Mouse (Mus musculus): ENCODE measurements at regions not wholly inside any gene's neighbourhood (a gene's known extent, or its start where the extent isn't known, plus 50 kb on each side); places are given as distances from the start of the nearest gene placed in this dataset.

DNA sequence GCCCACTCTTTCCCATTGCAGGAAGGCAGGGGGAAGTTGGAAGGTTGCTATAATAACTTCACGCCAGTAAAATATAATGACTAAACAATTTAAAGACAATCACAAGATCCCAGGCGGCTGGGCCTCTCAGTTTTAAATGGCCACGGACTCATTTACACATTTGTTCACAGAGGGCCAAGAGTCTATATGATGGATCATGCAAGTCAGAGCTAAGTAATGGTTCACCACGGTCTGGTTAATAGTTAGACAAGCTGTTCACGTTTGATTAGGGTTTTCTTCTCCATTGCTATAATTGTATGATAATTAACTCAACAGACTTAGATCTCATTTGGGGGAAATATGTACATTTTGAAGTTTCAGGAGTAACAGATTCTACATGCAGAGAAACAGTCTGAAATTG is 170.0 kb downstream of the Ppargc1a start:
- WGBS, result 57% methylated on average over 5 of the region's 5 CpGs
- Histone ChIP-seq H3K27ac (no peak overlapping the region), H3K4me3 (replicated peaks) (no peak overlapping the region), H3K9me3 (no peaks in the 10 kb centered on the region), H3K4me1 (replicated peaks) (no peaks in the 10 kb centered on the region), H3K9ac (no peak overlapping the region), H3K4me2 (replicated peaks) (no peak overlapping the region), H3K36me3 (no peaks in the 10 kb centered on the region), H3K27me3 (replicated peaks) (no peaks in the 10 kb centered on the region)
- ATAC-seq, result 0 out of 2 replicates have a peak, but pooled peaks have one; percentile 69

DNA sequence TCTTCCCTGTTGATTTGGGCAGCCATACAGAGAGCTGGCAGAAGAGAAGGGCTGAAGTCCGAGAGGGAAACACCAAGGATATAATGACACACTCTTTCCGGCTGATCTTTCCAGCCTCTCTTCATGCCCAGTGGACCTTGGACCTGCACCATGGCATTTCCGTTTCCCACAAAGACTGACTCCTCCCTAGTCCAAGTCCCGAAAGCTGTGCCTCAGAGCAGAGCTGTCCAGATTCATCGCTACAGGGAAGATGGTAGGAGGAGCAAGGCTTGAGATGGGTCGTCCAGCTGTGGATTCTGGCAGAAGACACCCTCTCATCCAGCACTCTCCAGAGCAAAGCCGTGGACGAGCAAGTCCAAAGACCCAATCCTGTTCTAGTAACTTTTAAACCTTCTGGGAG is 176.2 kb downstream of the Ppargc1a start:
- H3K4me2 ChIP-seq (replicated peaks), result no peak overlapping the region
- H3K27me3 ChIP-seq (replicated peaks), result no peaks in the 10 kb centered on the region
- no peaks in the 10 kb centered on the region for H3K9me3 ChIP-seq
- no peaks in the 10 kb centered on the region for H3K36me3 ChIP-seq
- no peak overlapping the region for H3K27ac ChIP-seq
- no peak overlapping the region for H3K4me3 ChIP-seq (replicated peaks)
- WGBS, result 69% methylated on average over 8 of the region's 8 CpGs
- H3K9ac ChIP-seq, result no peak overlapping the region
- H3K4me1 ChIP-seq (replicated peaks), result 0 out of 2 replicates have a peak, but pooled peaks cover 4% of the 10 kb centered on the region
- peak; percentile 82 for ATAC-seq

DNA sequence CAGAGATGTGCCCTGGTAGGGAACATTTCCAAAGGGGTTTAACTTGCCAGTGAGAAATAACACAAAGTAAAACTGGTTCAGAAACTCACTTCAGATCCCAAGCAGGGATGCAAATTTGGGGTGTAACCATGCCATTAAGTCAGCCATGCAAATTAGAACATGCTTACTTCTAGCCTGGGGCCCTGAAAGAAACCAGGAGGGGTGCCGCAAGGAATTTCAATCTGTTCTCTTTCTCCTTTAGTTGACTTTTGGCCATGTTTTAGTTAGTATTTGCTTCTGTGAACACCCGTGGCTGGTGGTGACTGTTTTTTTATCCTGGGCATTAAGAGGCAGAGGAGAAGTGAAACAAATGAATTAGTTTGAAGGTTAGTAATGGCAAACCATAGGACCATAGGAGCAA is 179.8 kb downstream of the Ppargc1a start:
- H3K4me2 ChIP-seq (replicated peaks), result no peak overlapping the region
- ATAC-seq, result no peak
- H3K4me3 ChIP-seq (replicated peaks), result no peak overlapping the region
- 0 out of 2 replicates have a peak, but pooled peaks cover 4% of the 10 kb centered on the region for H3K4me1 ChIP-seq (replicated peaks)
- H3K27me3 ChIP-seq (replicated peaks), result no peaks in the 10 kb centered on the region
- 73% methylated on average over 2 of the region's 2 CpGs for WGBS
- no peaks in the 10 kb centered on the region for H3K36me3 ChIP-seq
- no peak overlapping the region for H3K27ac ChIP-seq
- H3K9me3 ChIP-seq, result no peaks in the 10 kb centered on the region
- no peak overlapping the region for H3K9ac ChIP-seq

DNA sequence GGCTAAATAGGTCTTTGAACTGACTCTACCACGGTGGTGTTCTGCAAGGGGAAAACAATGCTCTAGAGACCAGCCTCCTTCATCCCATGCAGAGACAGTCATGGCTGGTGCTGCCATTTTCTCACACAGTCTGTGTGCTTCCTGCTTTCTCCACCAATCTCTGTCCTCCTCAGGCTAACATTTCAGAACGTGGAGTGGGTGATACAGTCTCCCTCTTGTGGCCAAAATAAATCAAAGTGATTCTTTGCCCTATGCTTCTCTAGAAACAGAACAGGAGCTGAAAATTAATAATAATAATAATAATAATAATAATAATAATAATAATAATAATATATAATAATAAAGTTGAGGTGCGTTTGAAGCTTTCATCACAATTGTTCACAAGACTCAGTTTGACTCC is 181.1 kb downstream of the Ppargc1a start:
- 0 out of 2 replicates have a peak, but pooled peaks have one; percentile 17 for ATAC-seq
- no peaks in the 10 kb centered on the region for H3K36me3 ChIP-seq
- H3K9me3 ChIP-seq, result no peaks in the 10 kb centered on the region
- no peak overlapping the region for H3K4me2 ChIP-seq (replicated peaks)
- 0 out of 2 replicates have a peak, but pooled peaks cover 3% of the 10 kb centered on the region for H3K4me1 ChIP-seq (replicated peaks)
- no peaks in the 10 kb centered on the region for H3K27me3 ChIP-seq (replicated peaks)
- no peak overlapping the region for H3K4me3 ChIP-seq (replicated peaks)
- H3K27ac ChIP-seq, result no peak overlapping the region
- no peak overlapping the region for H3K9ac ChIP-seq
- 80% methylated on average over 3 of the region's 3 CpGs for WGBS

DNA sequence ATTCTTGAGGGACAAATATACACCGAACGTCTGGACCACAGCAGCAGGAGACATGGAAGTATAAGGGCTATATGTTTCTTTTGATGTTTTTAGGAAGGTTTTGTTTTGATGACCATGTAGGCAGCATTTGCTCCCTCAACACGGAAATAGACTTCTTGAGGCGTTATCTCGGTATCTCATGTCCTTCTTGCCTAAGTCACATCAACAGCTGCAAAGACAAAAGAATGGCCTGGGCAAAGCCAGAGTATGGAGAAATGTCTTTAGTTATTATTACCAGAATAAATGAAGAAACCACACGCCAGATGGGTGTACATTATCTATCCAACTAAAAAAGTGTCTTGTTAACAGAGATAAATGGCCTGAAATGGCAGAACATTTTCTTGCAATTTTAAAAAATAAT is 183.2 kb downstream of the Ppargc1a start:
- Histone ChIP-seq H3K4me2 (replicated peaks) (no peak overlapping the region), H3K4me1 (replicated peaks) (no peaks in the 10 kb centered on the region), H3K27me3 (replicated peaks) (no peaks in the 10 kb centered on the region), H3K27ac (no peak overlapping the region), H3K9me3 (no peaks in the 10 kb centered on the region), H3K4me3 (replicated peaks) (no peak overlapping the region), H3K9ac (no peak overlapping the region), H3K36me3 (no peaks in the 10 kb centered on the region)
- 81% methylated on average over 6 of the region's 6 CpGs for whole genome bisulfite sequencing
- no peak for ATAC-seq

DNA sequence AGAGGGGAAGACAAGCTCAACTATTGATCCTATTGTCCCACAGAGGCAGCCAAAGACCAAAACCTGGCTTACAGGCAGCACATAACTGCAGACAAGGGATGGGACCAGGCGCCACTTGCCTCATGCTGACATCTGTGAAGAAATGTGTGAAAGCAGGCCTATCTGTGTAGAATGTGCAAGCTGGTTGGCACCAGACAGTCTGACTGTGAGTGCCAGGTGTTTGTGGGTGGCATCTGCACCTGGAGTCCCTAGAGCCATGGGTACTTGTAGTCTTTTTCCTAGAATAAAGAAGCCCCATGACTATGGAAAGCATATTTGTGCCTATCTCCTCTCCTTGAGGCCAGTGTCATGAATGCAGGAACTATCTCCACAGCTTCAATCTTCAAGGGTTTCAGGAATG is 208.4 kb downstream of the Ppargc1a start:
- Histone ChIP-seq H3K9ac (no peak overlapping the region), H3K4me2 (replicated peaks) (no peak overlapping the region), H3K27me3 (replicated peaks) (no peaks in the 10 kb centered on the region), H3K4me1 (replicated peaks) (no peaks in the 10 kb centered on the region), H3K4me3 (replicated peaks) (no peak overlapping the region), H3K36me3 (no peaks in the 10 kb centered on the region), H3K27ac (no peak overlapping the region), H3K9me3 (no peaks in the 10 kb centered on the region)
- no peak for ATAC-seq
- 88% methylated on average over 1 of the region's 1 CpGs for WGBS

DNA sequence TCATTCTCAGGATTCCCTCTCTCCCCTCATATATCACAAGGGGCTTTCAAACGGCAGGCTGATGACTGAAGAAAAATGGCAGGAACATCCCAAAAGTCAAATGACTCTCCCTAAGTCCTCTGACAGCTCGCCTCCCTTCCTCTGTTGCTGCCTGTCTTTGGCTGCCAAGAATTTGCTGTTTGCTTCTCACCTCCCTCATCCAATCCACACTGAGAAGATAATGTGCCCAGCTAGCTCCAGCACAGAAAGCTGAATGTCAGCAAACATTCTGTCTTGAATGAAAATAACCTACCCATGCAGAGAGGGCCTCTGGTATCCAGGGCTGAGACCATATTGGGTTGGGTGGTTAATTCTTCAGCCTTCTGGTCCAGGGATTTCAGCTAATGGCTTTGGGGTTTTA is 219.3 kb downstream of the Ppargc1a start:
- Histone ChIP-seq H3K4me3 (replicated peaks) (no peak overlapping the region), H3K27ac (no peak overlapping the region), H3K9ac (no peak overlapping the region), H3K4me2 (replicated peaks) (no peak overlapping the region), H3K4me1 (replicated peaks) (no peaks in the 10 kb centered on the region), H3K36me3 (no peaks in the 10 kb centered on the region), H3K9me3 (no peaks in the 10 kb centered on the region), H3K27me3 (replicated peaks) (no peaks in the 10 kb centered on the region)
- no peak for ATAC-seq
- 49% methylated on average over 2 of the region's 2 CpGs for WGBS

DNA sequence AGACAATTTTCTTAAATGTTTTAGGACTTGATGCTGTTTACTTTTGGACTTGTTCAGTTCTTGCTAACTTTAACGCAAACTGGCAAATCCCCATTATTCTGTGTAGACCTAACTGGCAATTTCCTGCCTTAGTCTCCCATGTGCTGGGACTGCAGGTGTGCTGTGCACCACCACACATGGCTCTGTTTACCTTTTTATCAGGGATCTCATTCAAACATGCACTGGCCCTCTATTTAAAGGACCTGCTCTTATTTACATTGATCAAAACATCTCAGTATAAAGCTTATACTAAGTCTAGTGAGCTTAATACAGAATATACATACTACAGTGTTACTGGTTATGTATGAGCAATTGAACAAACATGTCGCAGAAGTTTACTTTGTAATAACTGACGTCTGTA is 238.4 kb downstream of the Ppargc1a start:
- WGBS, result 39% methylated on average over 3 of the region's 3 CpGs
- ATAC-seq, result no peak
- Histone ChIP-seq H3K4me3 (replicated peaks) (no peak overlapping the region), H3K27ac (no peak overlapping the region), H3K9me3 (no peaks in the 10 kb centered on the region), H3K9ac (no peak overlapping the region), H3K4me1 (replicated peaks) (no peaks in the 10 kb centered on the region), H3K36me3 (no peaks in the 10 kb centered on the region), H3K4me2 (replicated peaks) (no peak overlapping the region), H3K27me3 (replicated peaks) (no peaks in the 10 kb centered on the region)

DNA sequence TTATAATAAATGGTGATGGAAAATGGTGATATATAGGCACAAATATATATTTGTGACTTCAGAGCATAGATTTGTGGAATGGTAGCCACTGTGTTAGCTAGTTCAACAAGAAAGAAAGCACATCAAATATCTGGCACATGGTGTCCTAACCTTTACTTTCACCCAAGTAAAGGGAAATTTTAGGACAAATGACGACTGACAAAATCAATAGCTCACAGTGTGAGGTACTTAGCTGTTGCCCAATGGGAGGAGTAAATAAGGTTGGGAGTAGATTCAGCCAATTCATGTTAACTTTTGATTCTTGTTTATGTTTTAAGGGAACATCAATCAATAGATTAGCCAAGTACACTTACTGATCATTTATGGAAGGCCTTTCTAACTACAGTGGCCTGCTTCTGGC is 278.3 kb downstream of the Ppargc1a start:
- H3K27ac ChIP-seq, result no peak overlapping the region
- H3K4me2 ChIP-seq (replicated peaks), result no peak overlapping the region
- no peaks in the 10 kb centered on the region for H3K36me3 ChIP-seq
- ATAC-seq, result no peak
- 75% methylated on average over 1 of the region's 1 CpGs for WGBS
- no peaks in the 10 kb centered on the region for H3K4me1 ChIP-seq (replicated peaks)
- no peak overlapping the region for H3K4me3 ChIP-seq (replicated peaks)
- no peaks in the 10 kb centered on the region for H3K9me3 ChIP-seq
- H3K27me3 ChIP-seq (replicated peaks), result no peaks in the 10 kb centered on the region
- no peak overlapping the region for H3K9ac ChIP-seq

DNA sequence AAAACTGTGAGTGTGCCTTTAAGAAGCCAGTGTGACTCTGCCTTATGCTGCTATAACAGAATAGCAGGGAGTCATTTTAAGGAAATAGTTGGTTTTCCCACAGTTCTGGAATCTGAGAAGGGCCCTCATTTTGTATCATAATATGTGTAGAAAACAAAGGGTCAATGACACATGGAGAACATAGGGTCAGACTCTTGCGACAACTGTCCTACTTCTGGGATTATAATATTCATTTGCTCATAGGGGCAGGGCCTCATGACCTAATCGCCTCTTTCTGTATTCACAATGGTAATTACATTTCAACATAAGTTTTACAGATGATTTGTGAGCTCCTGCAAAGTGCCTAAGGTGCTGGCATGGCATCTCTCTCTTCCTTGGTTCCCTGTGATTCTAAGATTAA is 279.3 kb downstream of the Ppargc1a start:
- WGBS, result 86% methylated on average over 2 of the region's 2 CpGs
- Histone ChIP-seq H3K9ac (no peak overlapping the region), H3K4me3 (replicated peaks) (no peak overlapping the region)

DNA sequence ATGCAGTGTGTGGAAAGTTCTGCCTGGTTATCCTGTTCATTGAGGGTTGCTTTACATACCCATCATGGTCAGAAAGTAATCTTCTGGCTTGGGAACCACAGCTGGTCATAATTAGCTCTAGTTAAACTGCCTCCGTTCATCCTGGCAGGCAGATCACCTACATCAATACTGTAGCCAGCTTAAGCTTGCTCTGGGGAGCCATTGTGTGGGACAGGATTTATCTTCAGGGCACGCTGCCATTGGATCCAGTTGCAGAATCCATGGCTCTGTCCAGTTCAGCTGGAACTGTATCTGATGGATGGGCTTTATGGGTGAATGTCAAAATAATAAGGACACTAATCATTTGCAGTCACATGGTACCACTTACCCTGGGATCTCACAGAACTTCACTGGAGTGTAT is 326.4 kb downstream of the Ppargc1a start:
- Histone ChIP-seq H3K9ac (no peak overlapping the region), H3K9me3 (no peaks in the 10 kb centered on the region), H3K27ac (no peak overlapping the region), H3K4me3 (replicated peaks) (no peak overlapping the region), H3K4me1 (replicated peaks) (no peaks in the 10 kb centered on the region), H3K36me3 (no peaks in the 10 kb centered on the region), H3K27me3 (replicated peaks) (no peaks in the 10 kb centered on the region), H3K4me2 (replicated peaks) (no peak overlapping the region)
- no peak for ATAC-seq
- 73% methylated on average over 2 of the region's 2 CpGs for WGBS

More for the DNA sequence above, 279.3 kb downstream of the Ppargc1a start:
- Histone ChIP-seq H3K4me1 (replicated peaks) (no peaks in the 10 kb centered on the region), H3K27ac (no peak overlapping the region), H3K9me3 (no peaks in the 10 kb centered on the region), H3K4me2 (replicated peaks) (no peak overlapping the region), H3K36me3 (no peaks in the 10 kb centered on the region), H3K27me3 (replicated peaks) (no peaks in the 10 kb centered on the region)
- ATAC-seq, result no peak

DNA sequence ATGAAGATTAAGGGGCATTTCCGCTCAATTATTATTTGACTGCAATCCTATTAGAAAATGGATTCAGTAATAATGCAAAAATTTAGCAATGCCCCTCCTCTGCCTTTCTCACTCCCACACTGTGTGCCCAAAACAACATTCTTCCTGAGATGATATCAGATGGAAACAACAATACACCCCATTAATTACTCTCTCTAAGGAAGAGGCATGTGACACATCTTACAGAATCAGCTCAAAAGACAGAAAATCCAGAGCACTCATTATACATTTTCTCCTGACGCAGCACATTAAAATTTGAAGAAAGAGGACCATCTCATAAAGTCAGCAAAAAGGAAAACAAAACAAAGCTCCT is 333.5 kb downstream of the Ppargc1a start:
- Histone ChIP-seq H3K36me3 (no peaks in the 10 kb centered on the region), H3K9me3 (no peaks in the 10 kb centered on the region), H3K4me3 (replicated peaks) (no peak overlapping the region), H3K4me1 (replicated peaks) (no peaks in the 10 kb centered on the region), H3K4me2 (replicated peaks) (no peak overlapping the region), H3K27ac (no peak overlapping the region), H3K27me3 (replicated peaks) (no peaks in the 10 kb centered on the region), H3K9ac (no peak overlapping the region)
- 0 out of 2 replicates have a peak, but pooled peaks have one; percentile 45 for ATAC-seq
- 83% methylated on average over 2 of the region's 2 CpGs for WGBS

DNA sequence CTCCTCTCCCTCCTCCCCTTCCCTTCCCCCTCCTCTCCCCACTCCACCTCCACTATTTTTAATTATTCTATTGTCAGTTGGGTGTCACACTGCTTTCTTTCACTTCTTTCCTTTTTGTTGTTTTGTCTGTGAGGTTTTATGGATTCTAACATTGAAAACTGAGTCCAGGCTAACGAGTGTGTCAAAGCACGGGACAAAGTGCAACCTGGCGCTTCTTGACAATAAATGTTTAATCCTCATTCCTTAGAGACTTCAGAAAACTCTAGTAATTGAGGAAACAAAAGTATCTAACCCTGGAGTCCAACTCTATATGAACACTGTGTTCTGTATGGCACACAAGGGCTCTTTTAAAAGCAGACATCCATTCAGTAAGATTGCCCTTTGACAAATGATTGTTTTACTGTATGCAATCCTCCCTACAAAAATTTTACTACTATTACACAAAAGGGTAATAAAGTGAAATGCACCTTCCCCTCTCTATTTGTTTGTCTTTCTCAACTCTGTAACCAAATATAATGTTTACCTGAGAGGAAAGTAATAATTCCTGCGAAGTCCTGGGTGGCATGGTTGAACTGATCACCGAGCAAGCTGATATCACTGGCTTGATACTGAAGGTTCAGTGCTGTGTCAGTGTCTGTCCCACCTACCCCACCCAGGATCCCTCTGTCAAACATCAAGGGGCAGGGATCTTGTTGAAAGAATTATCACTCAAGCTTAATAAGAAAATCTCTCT is 334.1 kb downstream of the Ppargc1a start:
- Histone ChIP-seq H3K27me3 (replicated peaks) (no peaks in the 10 kb centered on the region), H3K4me2 (replicated peaks) (no peak overlapping the region), H3K9ac (no peak overlapping the region), H3K36me3 (no peaks in the 10 kb centered on the region), H3K4me1 (replicated peaks) (no peaks in the 10 kb centered on the region), H3K27ac (no peak overlapping the region), H3K9me3 (no peaks in the 10 kb centered on the region), H3K4me3 (replicated peaks) (no peak overlapping the region)
- WGBS, result 66% methylated on average over 5 of the region's 5 CpGs
- ATAC-seq, result peak; percentile 78
